Mouse (Mus musculus): Measurements from ENCODE around the gene Lrmda. TPM values are rescaled to one million over a fixed set of nuclear protein-coding genes. Genes with fewer than 3 reads are reported as not detected.

Lrmda gene
- total RNA-seq, 1 experiment from 2014 or later: 4.2 TPM

- peak; percentile 76 for DNase-seq
Observed at GRCm38 (mm10) chr14:22807726-22808594, 788.4 kb downstream of the Lrmda start.

GRCm38 (mm10) chr14:22808595-22809166, 789.2 kb downstream of the Lrmda start:
- peak; percentile 24 for DNase-seq

- DNase-seq: no peak
Observed at GRCm38 (mm10) chr14:22809229-22809628, 789.7 kb downstream of the Lrmda start.

GRCm38 (mm10) chr14:22810531-22810930, 791.0 kb downstream of the Lrmda start:
- no peak for DNase-seq

GRCm38 (mm10) chr14:22812824-22813223, 793.3 kb downstream of the Lrmda start:
- DNase-seq: no peak

- no peak for DNase-seq
Observed at GRCm38 (mm10) chr14:22813389-22813788, 793.9 kb downstream of the Lrmda start.

- DNase-seq: no peak
Observed at GRCm38 (mm10) chr14:22814811-22815345, 795.4 kb downstream of the Lrmda start.

GRCm38 (mm10) chr14:22817346-22818201, 798.1 kb downstream of the Lrmda start:
- DNase-seq: peak; percentile 65

GRCm38 (mm10) chr14:22818202-22818530, 798.7 kb downstream of the Lrmda start:
- DNase-seq: no peak

GRCm38 (mm10) chr14:22822942-22823341, 803.4 kb downstream of the Lrmda start:
- DNase-seq: no peak

- no peak for DNase-seq
Observed at GRCm38 (mm10) chr14:22826825-22827224, 807.3 kb downstream of the Lrmda start.

- DNase-seq: no peak
Observed at GRCm38 (mm10) chr14:22837058-22837457, 817.5 kb downstream of the Lrmda start.

- DNase-seq: no peak
Observed at GRCm38 (mm10) chr14:22841136-22841535, 821.6 kb downstream of the Lrmda start.

- DNase-seq: no peak
Observed at GRCm38 (mm10) chr14:22844006-22844405, 824.5 kb downstream of the Lrmda start.

GRCm38 (mm10) chr14:22845401-22845800, 825.9 kb downstream of the Lrmda start:
- DNase-seq: no peak

GRCm38 (mm10) chr14:22847011-22847786, 827.7 kb downstream of the Lrmda start:
- peak; percentile 24 for DNase-seq

- peak; percentile 14 for DNase-seq
Observed at GRCm38 (mm10) chr14:22849108-22849507, 829.6 kb downstream of the Lrmda start.

GRCm38 (mm10) chr14:22860631-22861030, 841.1 kb downstream of the Lrmda start:
- DNase-seq: no peak

GRCm38 (mm10) chr14:22864132-22864531, 844.6 kb downstream of the Lrmda start:
- no peak for DNase-seq

- no peak for DNase-seq
Observed at GRCm38 (mm10) chr14:22874584-22874983, 855.1 kb downstream of the Lrmda start.

- peak; percentile 32 for DNase-seq
Observed at GRCm38 (mm10) chr14:22887182-22887581, 867.7 kb downstream of the Lrmda start.

GRCm38 (mm10) chr14:22899312-22899711, 879.8 kb downstream of the Lrmda start:
- no peak for DNase-seq
